Mouse (Mus musculus) lung, postnatal 0 days (tissue): ENCODE data around the gene Olfr447.

Experiments
- CTCF ChIP-seq: IDR thresholded peaks from 2 replicates; pipeline ENCODE4 v1.5.1; 2016; ENCODE audit warnings: antibody characterized with exemption, mild to moderate bottlenecking
- EP300 ChIP-seq: IDR thresholded peaks from 2 replicates; pipeline ENCODE4 v1.6.1; 2016; ENCODE audit warnings: antibody characterized with exemption, mild to moderate bottlenecking, control low read depth

DNA sequence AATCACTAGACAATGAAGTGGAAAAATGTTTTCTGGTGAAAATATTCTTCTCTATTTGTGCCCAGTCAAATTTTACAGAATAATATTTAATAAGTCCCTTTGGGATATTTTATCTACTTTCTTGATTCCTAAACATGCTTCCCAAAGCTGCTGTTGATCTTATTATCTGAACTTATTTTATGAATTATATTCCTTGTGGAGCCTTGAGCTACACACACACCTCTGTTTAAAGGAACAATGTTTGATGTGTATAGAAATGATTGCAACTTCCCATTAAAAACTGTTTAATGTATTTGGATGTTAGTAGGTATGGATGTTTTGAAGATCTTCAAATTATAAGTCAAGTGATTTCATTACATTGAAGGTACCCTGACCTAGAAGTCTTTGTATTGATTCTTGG, at the start of gene Olfr447:
- TF ChIP-seq CTCF, result no peak
- TF ChIP-seq EP300, result no peak
